Mouse (Mus musculus): ENCODE data around the gene Aes.

GRCm38 (mm10) chr10:81600738-81601203 is 41.5 kb downstream of the Aes start, which contains the start of gene Tle6:
- TF ChIP-seq POLR2A (IDR thresholded peaks at IDR 0.05; ENCODE audit: insufficient read depth, low read length) (no peak), EP300 (IDR thresholded peaks at IDR 0.05; ENCODE audit: insufficient read depth, low read depth, low read length) (peak; percentile 77; the same call in 1 of the 2 replicates)

All from ES-Bruce4 (cell line).